In the genomic region with DNA sequence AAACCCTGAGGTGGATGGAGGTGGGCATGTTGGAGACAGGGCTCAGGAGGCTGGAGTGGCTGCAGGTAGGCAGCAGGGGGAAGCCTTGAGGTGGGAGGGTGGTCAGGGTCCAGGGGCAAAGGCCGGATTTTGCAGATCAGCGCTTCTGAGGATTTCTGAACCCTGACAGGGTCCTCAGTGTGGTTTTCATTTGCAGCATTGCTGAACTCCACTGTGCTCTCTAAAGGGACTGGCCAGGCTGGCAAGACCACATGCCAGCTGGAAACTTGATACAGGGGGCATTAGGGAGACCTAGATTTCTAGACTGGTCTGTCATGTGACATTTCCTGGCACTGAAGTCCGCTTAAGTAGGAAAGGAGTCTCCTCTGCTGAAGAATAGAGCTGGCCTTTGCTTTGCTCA, we compare ENCODE assay signal across 17 mouse cellular contexts. TPM values are rescaled to one million over a fixed set of nuclear protein-coding genes. Genes with fewer than 3 reads are reported as not detected.
DNase-seq lines count a peak whose midpoint lies in the region; ATAC-seq and TF ChIP-seq lines count a peak whose summit lies in the region.
"Had no signal": no experiment of that assay in that cellular context is flagged by ENCODE, and none has a peak within 500 bp of the region (broad histone marks: within the 10 kb centered on the region; RNA-seq: fewer than 3 reads in every experiment).

No protein-coding gene starts in this region.

- H3K27ac ChIP-seq in gastrocnemius, adult 2 months = peak overlapping the region; percentile 64
- H3K27ac ChIP-seq: embryonic facial prominence, embryonic 12.5 days; forebrain, embryonic 13.5 days; heart, embryonic 13.5 days; hindbrain, embryonic 15.5 days had no signal

- no peak for TF ChIP-seq CTCF in gastrocnemius, adult 2 months (IDR thresholded peaks at IDR 0.05)

- no peak for ATAC-seq in erythroblast, adult 5-6 weeks (replicated peaks; ENCODE audit: low FRiP score, poor library complexity, severe bottlenecking)
- ATAC-seq: forebrain, embryonic 13.5 days; forebrain, postnatal 0 days had no signal

- DNase-seq in gastrocnemius, adult 2 months = peak; percentile 58
- no peak for DNase-seq in gastrocnemius, postnatal 10 days
- DNase-seq in kidney, adult 8-10 months = peak; percentile 47 to 63
- no peak for DNase-seq in kidney, postnatal 4 days
- peak; percentile 43 for DNase-seq in kidney, postnatal 10 days
- peak; percentile 56 for DNase-seq in skeletal muscle tissue, adult 2 months (ENCODE audit: low read depth, low spot score)
- DNase-seq: adrenal gland, postnatal 10 days; cerebellum, adult 11-12 months; cerebellum, adult 9-10 months; cerebellum, postnatal 25 days; forebrain, postnatal 0 days; heart, postnatal 36 days had no signal

- no peak overlapping the region for H3K4me3 ChIP-seq in gastrocnemius, adult 2 months
- H3K4me3 ChIP-seq: embryonic facial prominence, embryonic 12.5 days; forebrain, embryonic 13.5 days; heart, embryonic 13.5 days; hindbrain, embryonic 15.5 days had no signal

- intact Hi-C loops in gastrocnemius, adult 2 months (cut with DNase I) = no loop called here

RNA-seq across cellular contexts. Expression of a gene that starts 5.1 kb away (rescaled TPM):
- total RNA-seq in gastrocnemius, adult 2 months (2021) = 10 to 100 TPM; 14.1 to 21.3 TPM
- total RNA-seq in gastrocnemius, postnatal 10 days (2021) = 10 to 100 TPM; 19.7 to 30.6 TPM
- total RNA-seq in erythroblast, adult 5-6 weeks (2015; ENCODE audit: low replicate concordance) = 14.0 and 15.0 TPM in 2 replicates
- 10.1 and 19.4 TPM in 2 replicates for total RNA-seq in erythroblast, adult 5-6 weeks (2017; ENCODE audit: low replicate concordance)

RNA-seq across cellular contexts. Expression of a gene that starts 32.6 kb away (rescaled TPM):
- total RNA-seq in gastrocnemius, adult 2 months (2021) = 1 to 10 TPM; 7.4 to 9.4 TPM
- 10 to 100 TPM; 11.4 to 13.6 TPM for total RNA-seq in gastrocnemius, postnatal 10 days (2021)
- 5.2 and 8.6 TPM in 2 replicates for total RNA-seq in erythroblast, adult 5-6 weeks (2015; ENCODE audit: low replicate concordance)
- total RNA-seq in erythroblast, adult 5-6 weeks (2017; ENCODE audit: low replicate concordance) = 5.3 TPM in 2 replicates

Comparison
In these comparisons a context has a peak if more than half of its experiments do, and no peak if none do; other contexts are left out.
1. DNase-seq: peak in gastrocnemius, adult 2 months (single experiment), kidney, adult 8-10 months (2 of 2), kidney, postnatal 10 days (single experiment) and skeletal muscle tissue, adult 2 months (single experiment); none in gastrocnemius, postnatal 10 days (single experiment) and kidney, postnatal 4 days (0 of 2).